Mouse (Mus musculus): ENCODE data around the gene Olfr1053. TPM values are rescaled to one million over a fixed set of nuclear protein-coding genes. Genes with fewer than 3 reads are reported as not detected.
"Not testable (repeated sequence)": the region's sequence is repeated elsewhere in the genome, so short reads cannot be mapped to it uniquely, and the experiment has no call there.

Olfr1053 gene
- total RNA-seq (2015; ENCODE audit: low replicate concordance), result not detected in 2 replicates
- total RNA-seq (2017; ENCODE audit: low replicate concordance), result not detected in 2 replicates

DNA sequence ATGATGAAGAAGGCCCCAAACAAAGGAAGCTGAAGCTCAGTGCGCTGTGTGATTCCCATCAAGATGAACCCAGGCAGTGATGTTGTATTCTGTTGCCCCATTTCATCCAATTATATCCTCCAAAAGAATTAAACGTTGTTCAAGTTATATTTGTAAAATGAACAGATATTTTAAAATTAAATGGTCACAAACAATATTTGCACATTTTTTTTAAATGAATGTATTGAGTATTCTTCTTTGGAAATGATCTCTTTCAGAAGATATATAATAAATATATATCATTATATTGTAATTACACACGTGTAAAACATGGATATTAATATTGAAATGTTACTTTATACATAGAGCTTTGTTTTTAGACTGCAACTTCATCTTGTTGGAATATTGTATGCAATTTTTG is at the start of gene Olfr1053:
Gene Olfr1053, minus strand, starts transcription at position 101 of the 400 bp plus-strand sequence.
- ATAC-seq (replicated peaks; ENCODE audit: low FRiP score, poor library complexity, severe bottlenecking), result no peak

DNA sequence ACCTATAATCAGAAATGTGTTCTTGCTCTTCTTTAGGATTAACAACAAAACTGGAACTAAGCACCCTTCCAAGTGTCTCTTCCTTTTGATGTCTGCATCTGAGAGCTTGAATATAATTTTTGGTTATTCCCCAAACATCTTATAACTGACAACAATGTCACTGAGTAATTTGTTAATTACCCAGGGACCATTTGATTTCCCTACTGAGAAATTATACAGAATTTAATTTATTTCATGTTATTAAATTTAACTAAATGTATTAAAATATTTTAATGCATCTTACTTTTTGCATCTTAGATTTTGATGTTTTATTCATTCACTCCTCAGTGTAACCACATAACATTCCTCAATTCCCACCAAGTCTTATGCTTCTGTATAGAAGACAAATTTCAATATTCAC is 47.3 kb upstream of the Olfr1053 start, which contains the start of gene Olfr1056:
Gene Olfr1056, minus strand, starts transcription at position 101 of the 400 bp plus-strand sequence.
- no peak for ATAC-seq (replicated peaks; ENCODE audit: low FRiP score, poor library complexity, severe bottlenecking)

DNA sequence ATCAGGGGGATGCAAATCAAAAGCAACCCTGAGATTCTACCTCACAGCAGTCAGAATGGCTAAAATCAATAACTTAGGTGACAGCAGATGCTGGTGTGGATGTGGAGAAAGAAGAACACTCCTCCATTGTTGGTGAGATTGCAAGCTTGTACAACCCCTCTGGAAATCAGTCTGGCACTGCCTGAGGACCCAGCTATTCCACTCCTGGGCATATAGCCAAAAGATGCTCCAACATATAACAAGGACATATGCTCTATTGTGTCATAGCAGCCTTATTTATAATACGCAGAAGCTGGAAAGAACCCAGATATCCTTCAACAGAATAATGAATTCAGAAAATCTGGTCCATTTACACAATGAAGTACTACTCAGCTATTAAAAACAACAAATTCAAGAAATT is 36.7 kb upstream of the Olfr1053 start:
- ATAC-seq (replicated peaks; ENCODE audit: low FRiP score, poor library complexity, severe bottlenecking), result not testable (repeated sequence)

DNA sequence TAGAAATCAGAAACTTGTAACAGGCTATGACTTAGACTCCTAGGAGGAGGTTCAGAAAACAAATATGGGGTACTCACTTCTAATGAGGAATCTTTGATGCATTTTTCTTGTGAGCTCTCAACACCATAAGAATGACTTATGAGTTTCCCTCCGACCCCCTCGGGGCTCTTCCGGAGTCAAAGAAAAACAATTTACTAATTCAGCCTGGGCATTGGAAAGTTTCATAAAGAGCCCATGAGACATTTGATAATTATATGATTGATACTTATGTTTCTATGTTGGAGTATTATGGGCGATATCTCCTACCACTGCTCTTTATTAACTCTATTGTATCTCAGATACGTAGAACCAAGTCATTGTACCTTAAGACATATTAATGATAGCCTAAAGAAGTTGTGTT is 35.1 kb upstream of the Olfr1053 start, which contains the start of gene Olfr1055:
Gene Olfr1055, minus strand, starts transcription at position 101 of the 400 bp plus-strand sequence.
- no peak for ATAC-seq (replicated peaks; ENCODE audit: low FRiP score, poor library complexity, severe bottlenecking)

DNA sequence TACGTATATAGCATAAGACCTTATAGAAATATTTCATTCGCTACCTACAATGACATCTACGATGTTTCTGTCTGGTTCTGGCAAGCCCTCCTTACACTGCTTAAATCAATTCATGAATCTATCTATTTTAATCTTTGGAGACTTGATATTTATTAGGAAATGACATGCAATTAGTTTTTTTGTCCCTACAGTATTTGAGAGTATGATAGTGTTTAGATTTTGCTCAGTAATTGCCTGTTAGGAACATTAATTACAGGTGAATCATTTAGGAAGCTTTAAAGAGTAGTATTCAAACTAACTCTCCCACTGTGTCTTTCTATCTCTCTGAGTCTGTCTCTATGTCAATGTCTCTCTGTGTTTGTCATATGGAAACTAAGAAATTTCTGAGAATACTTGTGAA is 20.2 kb upstream of the Olfr1053 start, which contains the start of gene Olfr1054:
Gene Olfr1054, minus strand, starts transcription at position 101 of the 400 bp plus-strand sequence.
- no peak for ATAC-seq (replicated peaks; ENCODE audit: low FRiP score, poor library complexity, severe bottlenecking)

DNA sequence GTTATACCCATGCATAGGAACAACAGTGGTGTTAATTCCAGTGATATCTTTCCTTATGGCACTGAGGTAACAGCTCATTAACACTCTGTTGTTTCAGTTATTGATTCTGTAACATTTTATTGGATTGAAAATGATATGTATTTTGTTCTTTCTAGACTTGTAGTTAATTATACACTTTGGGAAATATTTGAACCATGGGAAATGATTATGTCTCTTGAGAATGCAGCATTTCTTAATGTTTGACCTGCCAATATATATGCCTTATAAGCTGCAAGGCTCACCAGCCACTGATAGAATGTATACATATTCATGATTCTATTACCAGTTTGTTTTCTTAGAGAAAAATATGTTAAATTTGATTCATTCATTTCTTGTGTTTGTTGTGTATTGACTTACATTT is 22.9 kb downstream of the Olfr1053 start, which contains the start of gene Olfr1052:
Gene Olfr1052, plus strand, starts transcription at position 301 of the 400 bp plus-strand sequence.
- no peak for ATAC-seq (replicated peaks; ENCODE audit: low FRiP score, poor library complexity, severe bottlenecking)

DNA sequence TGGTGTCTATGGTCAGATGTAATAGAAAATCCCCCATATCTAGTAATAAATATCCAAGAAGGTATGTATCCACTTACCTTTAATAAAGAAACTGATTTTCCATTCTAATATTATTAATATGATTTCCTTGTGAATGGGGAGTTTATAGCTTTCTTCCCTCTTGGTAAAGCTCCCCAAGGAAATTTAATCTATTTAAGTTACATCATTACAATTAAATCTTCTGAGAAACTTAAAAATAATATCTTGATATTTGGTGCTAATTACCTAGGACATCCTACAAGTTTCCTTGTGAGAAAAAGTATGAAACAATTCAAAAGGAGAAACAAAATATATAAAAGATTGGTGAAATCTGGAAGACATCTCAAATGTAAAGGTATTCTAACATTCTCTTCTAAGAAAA is 36.1 kb downstream of the Olfr1053 start, which contains the start of gene Olfr1051:
Gene Olfr1051, minus strand, starts transcription at position 101 of the 400 bp plus-strand sequence.
- ATAC-seq (replicated peaks; ENCODE audit: low FRiP score, poor library complexity, severe bottlenecking), result not testable (repeated sequence)

Other genes with a start within 250 kb of the Olfr1053 start
- gene Olfr1036, start 241.3 kb downstream of the Olfr1053 start, total RNA-seq (2015; ENCODE audit: low replicate concordance), result not detected in 2 replicates
- not detected in 2 replicates for gene Olfr1036, start 241.3 kb downstream of the Olfr1053 start, total RNA-seq (2017; ENCODE audit: low replicate concordance)
- not detected in 2 replicates for gene Olfr1037, start 227.9 kb downstream of the Olfr1053 start, total RNA-seq (2015; ENCODE audit: low replicate concordance)
- gene Olfr1037, start 227.9 kb downstream of the Olfr1053 start, total RNA-seq (2017; ENCODE audit: low replicate concordance), result not detected in 2 replicates
- not detected in 2 replicates for gene Olfr1039, start 179.4 kb downstream of the Olfr1053 start, total RNA-seq (2015; ENCODE audit: low replicate concordance)
- not detected in 2 replicates for gene Olfr1039, start 179.4 kb downstream of the Olfr1053 start, total RNA-seq (2017; ENCODE audit: low replicate concordance)
- gene Olfr1040, start 168.6 kb downstream of the Olfr1053 start, total RNA-seq (2015; ENCODE audit: low replicate concordance), result not detected in 2 replicates
- gene Olfr1040, start 168.6 kb downstream of the Olfr1053 start, total RNA-seq (2017; ENCODE audit: low replicate concordance), result not detected in 2 replicates
- gene Olfr1042, start 153.4 kb downstream of the Olfr1053 start, total RNA-seq (2015; ENCODE audit: low replicate concordance), result not detected in 2 replicates
- not detected in 2 replicates for gene Olfr1042, start 153.4 kb downstream of the Olfr1053 start, total RNA-seq (2017; ENCODE audit: low replicate concordance)
- not detected in 2 replicates for gene Olfr1043, start 147.8 kb downstream of the Olfr1053 start, total RNA-seq (2015; ENCODE audit: low replicate concordance)
- gene Olfr1043, start 147.8 kb downstream of the Olfr1053 start, total RNA-seq (2017; ENCODE audit: low replicate concordance), result not detected in 2 replicates
- not detected in 2 replicates for gene Olfr1044, start 137.5 kb downstream of the Olfr1053 start, total RNA-seq (2015; ENCODE audit: low replicate concordance)
- gene Olfr1044, start 137.5 kb downstream of the Olfr1053 start, total RNA-seq (2017; ENCODE audit: low replicate concordance), result not detected in 2 replicates
- gene Olfr52, start 129.6 kb downstream of the Olfr1053 start, total RNA-seq (2015; ENCODE audit: low replicate concordance), result not detected in 2 replicates
- gene Olfr52, start 129.6 kb downstream of the Olfr1053 start, total RNA-seq (2017; ENCODE audit: low replicate concordance), result not detected in 2 replicates
- gene Olfr1045, start 112.3 kb downstream of the Olfr1053 start, total RNA-seq (2015; ENCODE audit: low replicate concordance), result not detected in 2 replicates
- not detected in 2 replicates for gene Olfr1045, start 112.3 kb downstream of the Olfr1053 start, total RNA-seq (2017; ENCODE audit: low replicate concordance)
- gene Olfr1046, start 96.0 kb downstream of the Olfr1053 start, total RNA-seq (2015; ENCODE audit: low replicate concordance), result not detected in 2 replicates
- not detected in 2 replicates for gene Olfr1046, start 96.0 kb downstream of the Olfr1053 start, total RNA-seq (2017; ENCODE audit: low replicate concordance)
- gene Olfr1047, start 83.9 kb downstream of the Olfr1053 start, total RNA-seq (2015; ENCODE audit: low replicate concordance), result not detected in 2 replicates
- not detected in 2 replicates for gene Olfr1047, start 83.9 kb downstream of the Olfr1053 start, total RNA-seq (2017; ENCODE audit: low replicate concordance)
- gene Olfr1048, start 75.0 kb downstream of the Olfr1053 start, total RNA-seq (2015; ENCODE audit: low replicate concordance), result not detected in 2 replicates
- gene Olfr1048, start 75.0 kb downstream of the Olfr1053 start, total RNA-seq (2017; ENCODE audit: low replicate concordance), result not detected in 2 replicates
- gene Olfr1049, start 57.0 kb downstream of the Olfr1053 start, total RNA-seq (2015; ENCODE audit: low replicate concordance), result not detected in 2 replicates
- not detected in 2 replicates for gene Olfr1049, start 57.0 kb downstream of the Olfr1053 start, total RNA-seq (2017; ENCODE audit: low replicate concordance)
- not detected in 2 replicates for gene Olfr1051, start 36.2 kb downstream of the Olfr1053 start, total RNA-seq (2015; ENCODE audit: low replicate concordance)
- gene Olfr1051, start 36.2 kb downstream of the Olfr1053 start, total RNA-seq (2017; ENCODE audit: low replicate concordance), result not detected in 2 replicates
- not detected in 2 replicates for gene Olfr1052, start 22.8 kb downstream of the Olfr1053 start, total RNA-seq (2015; ENCODE audit: low replicate concordance)
- not detected in 2 replicates for gene Olfr1052, start 22.8 kb downstream of the Olfr1053 start, total RNA-seq (2017; ENCODE audit: low replicate concordance)
- gene Olfr1054, start 20.1 kb upstream of the Olfr1053 start, total RNA-seq (2015; ENCODE audit: low replicate concordance), result not detected in 2 replicates
- gene Olfr1054, start 20.1 kb upstream of the Olfr1053 start, total RNA-seq (2017; ENCODE audit: low replicate concordance), result not detected in 2 replicates
- gene Olfr1055, start 35.0 kb upstream of the Olfr1053 start, total RNA-seq (2015; ENCODE audit: low replicate concordance), result not detected in 2 replicates
- not detected in 2 replicates for gene Olfr1055, start 35.0 kb upstream of the Olfr1053 start, total RNA-seq (2017; ENCODE audit: low replicate concordance)
- gene Olfr1056, start 47.2 kb upstream of the Olfr1053 start, total RNA-seq (2015; ENCODE audit: low replicate concordance), result not detected in 2 replicates
- gene Olfr1056, start 47.2 kb upstream of the Olfr1053 start, total RNA-seq (2017; ENCODE audit: low replicate concordance), result not detected in 2 replicates
- not detected in 2 replicates for gene Olfr1057, start 63.1 kb upstream of the Olfr1053 start, total RNA-seq (2015; ENCODE audit: low replicate concordance)
- not detected in 2 replicates for gene Olfr1057, start 63.1 kb upstream of the Olfr1053 start, total RNA-seq (2017; ENCODE audit: low replicate concordance)
- not detected in 2 replicates for gene Olfr1058, start 73.3 kb upstream of the Olfr1053 start, total RNA-seq (2015; ENCODE audit: low replicate concordance)
- not detected in 2 replicates for gene Olfr1058, start 73.3 kb upstream of the Olfr1053 start, total RNA-seq (2017; ENCODE audit: low replicate concordance)
- gene Olfr1061, start 98.8 kb upstream of the Olfr1053 start, total RNA-seq (2015; ENCODE audit: low replicate concordance), result not detected in 2 replicates
- not detected in 2 replicates for gene Olfr1061, start 98.8 kb upstream of the Olfr1053 start, total RNA-seq (2017; ENCODE audit: low replicate concordance)
- not detected in 2 replicates for gene Olfr1062, start 111.5 kb upstream of the Olfr1053 start, total RNA-seq (2015; ENCODE audit: low replicate concordance)
- gene Olfr1062, start 111.5 kb upstream of the Olfr1053 start, total RNA-seq (2017; ENCODE audit: low replicate concordance), result not detected in 2 replicates
- not detected in 2 replicates for gene Olfr1065, start 135.3 kb upstream of the Olfr1053 start, total RNA-seq (2015; ENCODE audit: low replicate concordance)
- gene Olfr1065, start 135.3 kb upstream of the Olfr1053 start, total RNA-seq (2017; ENCODE audit: low replicate concordance), result not detected in 2 replicates
- not detected in 2 replicates for gene Olfr1066, start 141.0 kb upstream of the Olfr1053 start, total RNA-seq (2015; ENCODE audit: low replicate concordance)
- gene Olfr1066, start 141.0 kb upstream of the Olfr1053 start, total RNA-seq (2017; ENCODE audit: low replicate concordance), result not detected in 2 replicates
- gene Olfr228, start 172.1 kb upstream of the Olfr1053 start, total RNA-seq (2015; ENCODE audit: low replicate concordance), result not detected in 2 replicates
- gene Olfr228, start 172.1 kb upstream of the Olfr1053 start, total RNA-seq (2017; ENCODE audit: low replicate concordance), result not detected in 2 replicates
- not detected in 2 replicates for gene Olfr1076, start 193.2 kb upstream of the Olfr1053 start, total RNA-seq (2015; ENCODE audit: low replicate concordance)
- gene Olfr1076, start 193.2 kb upstream of the Olfr1053 start, total RNA-seq (2017; ENCODE audit: low replicate concordance), result not detected in 2 replicates
- gene Olfr1079, start 227.2 kb upstream of the Olfr1053 start, total RNA-seq (2015; ENCODE audit: low replicate concordance), result not detected in 2 replicates
- not detected in 2 replicates for gene Olfr1079, start 227.2 kb upstream of the Olfr1053 start, total RNA-seq (2017; ENCODE audit: low replicate concordance)
- not detected in 2 replicates for gene Olfr1080, start 243.0 kb upstream of the Olfr1053 start, total RNA-seq (2015; ENCODE audit: low replicate concordance)
- not detected in 2 replicates for gene Olfr1080, start 243.0 kb upstream of the Olfr1053 start, total RNA-seq (2017; ENCODE audit: low replicate concordance)

Data from erythroid progenitor cell, adult 5-6 weeks (primary cell).